Mouse (Mus musculus) fat pad, adult 2 months (tissue): ENCODE measurements around the gene Zfp358.

Experiments
- DNase-seq: peaks from one replicate; pipeline ENCODE4 v3.0.0-alpha.2; 2011; ENCODE audit warnings: low read depth, low spot score; ENCODE audit errors: extremely low read depth

Zfp358 gene

GRCm38 (mm10) chr8:3498583-3498982, 5.6 kb downstream of the Zfp358 start:
- no peak for DNase-seq

- no peak for DNase-seq
These were observed 6.8 kb downstream of the Zfp358 start for GRCm38 (mm10) chr8:3499751-3500150.

- no peak for DNase-seq
These were observed 7.5 kb downstream of the Zfp358 start, which contains the start of gene Mcoln1 for GRCm38 (mm10) chr8:3500235-3501090. Gene Mcoln1, plus strand, starts transcription at chr8:3500457.

- DNase-seq: no peak
These were observed 9.3 kb downstream of the Zfp358 start for GRCm38 (mm10) chr8:3502217-3502616.

GRCm38 (mm10) chr8:3507979-3508754, 15.2 kb downstream of the Zfp358 start:
- no peak for DNase-seq

GRCm38 (mm10) chr8:3514681-3515247, 21.8 kb downstream of the Zfp358 start:
- DNase-seq: no peak

- peak; percentile 7 for DNase-seq
These were observed 22.3 kb downstream of the Zfp358 start, which contains the start of gene Pnpla6 for GRCm38 (mm10) chr8:3515260-3515671. Gene Pnpla6, plus strand, starts transcription at chr8:3515384.

- no peak for DNase-seq
These were observed 23.0 kb downstream of the Zfp358 start for GRCm38 (mm10) chr8:3515771-3516417.

- peak; percentile 52 for DNase-seq
These were observed 23.6 kb downstream of the Zfp358 start for GRCm38 (mm10) chr8:3516450-3517116.

GRCm38 (mm10) chr8:3517117-3517495, 24.2 kb downstream of the Zfp358 start:
- no peak for DNase-seq

- DNase-seq: no peak
These were observed 29.2 kb downstream of the Zfp358 start for GRCm38 (mm10) chr8:3522007-3522697.

- DNase-seq: no peak
These were observed 37.9 kb downstream of the Zfp358 start for GRCm38 (mm10) chr8:3530816-3531215.

- no peak for DNase-seq
These were observed 39.0 kb downstream of the Zfp358 start for GRCm38 (mm10) chr8:3531936-3532335.

GRCm38 (mm10) chr8:3536053-3536841, 43.3 kb downstream of the Zfp358 start:
- DNase-seq: no peak

- no peak for DNase-seq
These were observed 44.0 kb downstream of the Zfp358 start for GRCm38 (mm10) chr8:3536940-3537339.

- DNase-seq: no peak
These were observed 44.7 kb downstream of the Zfp358 start for GRCm38 (mm10) chr8:3537666-3538065.

- DNase-seq: no peak
These were observed 46.2 kb downstream of the Zfp358 start for GRCm38 (mm10) chr8:3539146-3539545.

GRCm38 (mm10) chr8:3540076-3540475, 47.1 kb downstream of the Zfp358 start:
- no peak for DNase-seq

GRCm38 (mm10) chr8:3546511-3546910, 53.6 kb downstream of the Zfp358 start:
- no peak for DNase-seq
